Mouse (Mus musculus): ENCODE results near the gene Nanog. TPM values are rescaled to one million over a fixed set of nuclear protein-coding genes. Genes with fewer than 3 reads are reported as not detected.
"Not testable (repeated sequence)": the region's sequence is repeated elsewhere in the genome, so short reads cannot be mapped to it uniquely, and the experiment has no call there.

Gene Nanog
- polyA plus RNA-seq, 1 experiment from 2014 or later: 0.23 TPM

DNA sequence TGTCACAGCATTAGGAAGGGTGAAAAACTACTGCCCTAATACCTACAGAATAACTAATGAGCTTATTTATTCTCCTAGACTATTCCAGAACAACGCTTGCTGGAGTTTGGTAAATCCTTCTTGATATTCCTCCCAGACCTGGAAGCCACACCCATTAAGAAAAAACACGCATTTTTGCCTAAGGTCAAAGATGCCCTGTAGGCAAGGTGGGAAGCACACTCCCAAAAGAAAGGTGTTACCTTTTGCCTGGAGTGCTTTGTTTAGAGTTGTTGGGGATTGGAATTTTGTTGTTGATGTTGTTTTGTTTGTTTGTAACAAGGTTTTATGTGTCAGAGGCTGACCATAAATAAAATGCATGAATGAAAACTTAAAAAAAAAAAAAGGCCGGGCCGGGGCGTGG is 17.2 kb upstream of the Nanog start:
- no peaks in the 10 kb centered on the region for H3K27me3 ChIP-seq (ENCODE audit: control insufficient read depth, insufficient read depth, low read length)
- no peak overlapping the region for H3K4me3 ChIP-seq (ENCODE audit: low read depth, low read length)
- no peaks in the 10 kb centered on the region for H3K9me3 ChIP-seq (replicated peaks; ENCODE audit: control insufficient read depth, low read length)
- 79% methylated on average over 5 of the region's 5 CpGs for WGBS (ENCODE audit: insufficient replicate concordance)
- H3K4me1 ChIP-seq (ENCODE audit: control insufficient read depth, insufficient read depth, low read length): no peaks in the 10 kb centered on the region
- H3K4me2 ChIP-seq: no peak overlapping the region
- H3K36me3 ChIP-seq (ENCODE audit: control insufficient read depth, insufficient read depth, low read length): no peaks in the 10 kb centered on the region
- H3K9ac ChIP-seq (ENCODE audit: low read depth, low read length): no peak overlapping the region
- ATAC-seq (replicated peaks; ENCODE audit: insufficient number of reproducible peaks, low FRiP score, low TSS enrichment): no peak
- no peak overlapping the region for H3K27ac ChIP-seq (ENCODE audit: low read depth, low read length)

DNA sequence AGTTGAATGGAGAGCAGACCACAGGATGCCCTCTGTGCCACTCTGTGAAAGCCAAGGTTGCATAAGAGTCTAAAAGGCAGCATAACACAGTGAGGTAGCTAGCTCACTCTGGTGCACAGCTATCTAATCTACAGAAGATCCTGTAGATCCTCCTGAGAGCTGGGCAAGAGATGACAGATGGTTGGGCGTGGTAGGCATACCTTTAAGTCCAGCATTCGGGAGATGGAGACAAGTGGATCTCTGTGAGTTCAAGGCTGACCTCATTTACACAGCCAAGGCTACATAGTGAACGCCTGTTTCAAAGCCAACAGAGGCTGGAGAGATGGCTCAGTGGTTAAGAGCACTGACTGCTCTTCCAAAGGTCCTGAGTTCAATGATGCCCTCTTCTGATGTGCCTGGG is 11.9 kb upstream of the Nanog start:
- ATAC-seq (replicated peaks; ENCODE audit: insufficient number of reproducible peaks, low FRiP score, low TSS enrichment): no peak
- Histone ChIP-seq H3K27me3 (ENCODE audit: control insufficient read depth, insufficient read depth, low read length) (no peaks in the 10 kb centered on the region), H3K4me2 (no peak overlapping the region), H3K9me3 (replicated peaks; ENCODE audit: control insufficient read depth, low read length) (no peaks in the 10 kb centered on the region), H3K9ac (ENCODE audit: low read depth, low read length) (no peak overlapping the region), H3K36me3 (ENCODE audit: control insufficient read depth, insufficient read depth, low read length) (no peaks in the 10 kb centered on the region), H3K4me3 (ENCODE audit: low read depth, low read length) (no peak overlapping the region), H3K27ac (ENCODE audit: low read depth, low read length) (no peak overlapping the region), H3K4me1 (ENCODE audit: control insufficient read depth, insufficient read depth, low read length) (no peaks in the 10 kb centered on the region)
- 79% methylated on average over 3 of the region's 3 CpGs for WGBS (ENCODE audit: insufficient replicate concordance)

DNA sequence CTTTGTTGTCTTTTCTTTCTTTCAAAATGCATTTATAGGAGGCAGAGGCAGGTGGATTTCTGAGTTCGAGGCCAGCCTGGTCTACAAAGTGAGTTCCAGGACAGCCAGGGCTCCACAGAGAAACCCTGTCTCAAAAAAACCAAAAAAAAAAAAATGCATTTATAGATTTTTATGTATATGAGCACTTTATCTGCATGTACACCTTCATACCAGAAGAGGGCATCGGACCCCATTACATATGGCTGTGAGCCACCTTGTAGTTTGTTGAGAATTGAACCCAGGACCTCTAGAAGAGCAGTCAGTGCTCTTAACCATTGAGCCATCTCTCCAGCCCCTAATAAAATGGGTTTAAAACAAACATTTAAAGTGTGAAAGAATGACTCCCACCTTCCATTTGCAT is 7.7 kb upstream of the Nanog start:
- not testable (repeated sequence) for ATAC-seq (replicated peaks; ENCODE audit: insufficient number of reproducible peaks, low FRiP score, low TSS enrichment); H3K9ac ChIP-seq (ENCODE audit: low read depth, low read length); H3K9me3 ChIP-seq (replicated peaks; ENCODE audit: control insufficient read depth, low read length); H3K4me3 ChIP-seq (ENCODE audit: low read depth, low read length); H3K36me3 ChIP-seq (ENCODE audit: control insufficient read depth, insufficient read depth, low read length); H3K27ac ChIP-seq (ENCODE audit: low read depth, low read length); H3K27me3 ChIP-seq (ENCODE audit: control insufficient read depth, insufficient read depth, low read length); H3K4me1 ChIP-seq (ENCODE audit: control insufficient read depth, insufficient read depth, low read length); H3K4me2 ChIP-seq
- 79% methylated on average over 2 of the region's 2 CpGs for WGBS (ENCODE audit: insufficient replicate concordance)

DNA sequence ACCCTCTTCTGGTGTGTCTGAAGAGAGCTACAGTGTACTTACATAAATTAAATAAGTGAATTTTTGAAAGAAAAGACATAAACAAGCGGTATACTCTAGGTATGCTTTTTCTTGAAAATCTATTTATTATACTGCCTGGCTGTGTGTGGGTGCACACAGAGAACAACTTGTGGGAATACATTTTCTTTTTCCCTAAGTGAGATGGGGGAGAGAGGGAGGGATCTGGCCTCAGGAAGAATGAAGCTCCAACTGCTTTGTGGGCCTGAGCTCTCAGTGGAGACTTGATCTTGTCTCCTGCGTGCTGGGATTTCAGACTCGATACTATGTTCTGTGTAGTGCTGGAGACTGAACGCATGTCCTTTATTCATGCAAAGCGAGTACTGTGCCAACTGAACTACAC is 5.5 kb upstream of the Nanog start:
- no peak overlapping the region for H3K4me3 ChIP-seq (ENCODE audit: low read depth, low read length)
- 77% methylated on average over 5 of the region's 5 CpGs for WGBS (ENCODE audit: insufficient replicate concordance)
- ATAC-seq (replicated peaks; ENCODE audit: insufficient number of reproducible peaks, low FRiP score, low TSS enrichment): no peak
- H3K9me3 ChIP-seq (replicated peaks; ENCODE audit: control insufficient read depth, low read length): no peaks in the 10 kb centered on the region
- peak overlapping the region; percentile 82 for H3K27ac ChIP-seq (ENCODE audit: low read depth, low read length)
- peaks cover 4% of the 10 kb centered on the region; the same call in 1 of the 2 replicates for H3K4me1 ChIP-seq (ENCODE audit: control insufficient read depth, insufficient read depth, low read length)
- no peak overlapping the region for H3K9ac ChIP-seq (ENCODE audit: low read depth, low read length)
- H3K27me3 ChIP-seq (ENCODE audit: control insufficient read depth, insufficient read depth, low read length): 0 out of 2 replicates have a peak, but pooled peaks cover 6% of the 10 kb centered on the region
- no peak overlapping the region; the same call in 1 of the 2 replicates for H3K4me2 ChIP-seq
- H3K36me3 ChIP-seq (ENCODE audit: control insufficient read depth, insufficient read depth, low read length): no peaks in the 10 kb centered on the region

DNA sequence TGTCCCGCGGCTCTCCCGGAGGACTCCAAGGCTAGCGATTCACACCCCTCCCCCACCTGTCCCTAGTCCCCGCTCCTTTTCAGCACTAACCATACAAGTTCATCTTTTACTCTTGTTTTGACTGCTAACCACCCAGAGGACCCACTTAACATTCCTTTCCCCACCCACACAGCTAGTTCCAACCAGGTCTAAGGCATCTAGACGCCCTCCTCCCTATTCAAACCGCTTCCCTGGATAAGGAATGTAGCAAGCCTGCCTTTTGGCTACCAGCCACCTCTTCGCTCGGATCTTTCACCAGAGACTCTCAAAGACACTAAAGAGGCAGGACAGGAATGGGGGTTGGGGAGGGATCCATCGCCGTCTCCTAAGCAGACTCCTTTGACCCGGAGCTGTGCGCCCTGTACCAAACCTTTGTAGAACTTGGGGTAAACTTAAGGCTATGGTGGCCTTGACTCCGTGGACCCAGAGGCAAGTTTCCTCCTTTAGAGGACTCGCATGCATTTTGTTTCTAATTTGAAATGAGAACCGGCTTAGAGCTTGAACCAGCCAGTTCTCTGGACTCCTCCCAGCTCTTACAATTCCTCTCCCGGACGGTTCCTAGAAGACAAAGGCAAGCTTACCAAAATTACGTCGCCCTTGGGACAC is 4.7 kb upstream of the Nanog start:
- Histone ChIP-seq H3K9me3 (replicated peaks; ENCODE audit: control insufficient read depth, low read length) (no peaks in the 10 kb centered on the region), H3K27me3 (ENCODE audit: control insufficient read depth, insufficient read depth, low read length) (peaks cover 12% of the 10 kb centered on the region), H3K27ac (ENCODE audit: low read depth, low read length) (peak overlapping the region; percentile 82), H3K36me3 (ENCODE audit: control insufficient read depth, insufficient read depth, low read length) (no peaks in the 10 kb centered on the region), H3K4me3 (ENCODE audit: low read depth, low read length) (peak overlapping the region; percentile 28), H3K4me2 (peak overlapping the region; percentile 52), H3K4me1 (ENCODE audit: control insufficient read depth, insufficient read depth, low read length) (peaks cover 4% of the 10 kb centered on the region; the same call in 1 of the 2 replicates), H3K9ac (ENCODE audit: low read depth, low read length) (peak overlapping the region; percentile 18)
- 5% methylated on average over 20 of the region's 20 CpGs for WGBS (ENCODE audit: insufficient replicate concordance)
- ATAC-seq (replicated peaks; ENCODE audit: insufficient number of reproducible peaks, low FRiP score, low TSS enrichment): peak; percentile 81

DNA sequence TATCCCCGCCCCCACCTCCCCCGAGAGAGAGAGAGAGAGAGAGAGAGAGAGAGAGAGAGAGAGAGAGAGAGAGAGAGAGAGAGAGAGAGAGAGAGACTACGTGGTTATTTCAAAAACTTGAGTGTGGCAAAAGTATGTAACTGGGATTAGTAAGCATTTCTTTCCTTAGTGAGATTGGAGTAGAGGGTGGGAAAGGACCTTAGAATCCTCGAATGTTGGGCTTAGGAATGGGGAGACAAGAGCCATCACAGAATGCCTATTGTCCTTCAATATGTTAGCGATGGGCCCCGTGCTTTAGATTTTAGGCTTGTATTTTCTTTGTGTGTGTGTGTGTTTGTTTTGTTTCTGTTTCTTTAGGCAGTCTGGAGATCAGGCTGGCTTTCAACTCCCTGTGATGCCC is 4.0 kb upstream of the Nanog start:
- Histone ChIP-seq H3K36me3 (ENCODE audit: control insufficient read depth, insufficient read depth, low read length) (no peaks in the 10 kb centered on the region), H3K4me2 (peak overlapping the region; percentile 52), H3K27me3 (ENCODE audit: control insufficient read depth, insufficient read depth, low read length) (peaks cover 17% of the 10 kb centered on the region), H3K27ac (ENCODE audit: low read depth, low read length) (peak overlapping the region; percentile 82; the same call in 1 of the 2 replicates), H3K9me3 (replicated peaks; ENCODE audit: control insufficient read depth, low read length) (no peaks in the 10 kb centered on the region), H3K4me3 (ENCODE audit: low read depth, low read length) (no peak overlapping the region), H3K4me1 (ENCODE audit: control insufficient read depth, insufficient read depth, low read length) (peaks cover 4% of the 10 kb centered on the region; the same call in 1 of the 2 replicates), H3K9ac (ENCODE audit: low read depth, low read length) (no peak overlapping the region; the same call in 1 of the 2 replicates)
- ATAC-seq (replicated peaks; ENCODE audit: insufficient number of reproducible peaks, low FRiP score, low TSS enrichment): no peak
- 14% methylated on average over 6 of the region's 6 CpGs for WGBS (ENCODE audit: insufficient replicate concordance)

DNA sequence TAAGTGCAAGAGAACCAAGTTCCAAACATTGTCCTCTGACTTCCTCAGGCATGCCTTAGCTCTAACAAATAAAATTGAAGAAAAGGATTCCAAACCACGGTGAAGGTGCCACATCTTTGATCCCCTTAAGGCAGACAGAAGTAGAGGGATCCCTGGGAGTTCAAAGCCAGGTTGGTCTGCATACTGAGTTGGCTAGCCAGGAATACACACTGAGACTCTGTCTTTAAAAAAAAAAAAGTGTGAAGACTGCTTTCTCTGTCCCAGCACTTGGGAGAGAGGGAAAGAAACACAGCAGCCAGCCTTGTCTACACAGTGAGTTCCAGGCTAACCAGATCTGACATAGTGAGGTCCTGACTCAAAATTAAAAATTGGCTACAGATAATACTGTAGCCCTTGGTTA is 3.6 kb upstream of the Nanog start:
- no peak for ATAC-seq (replicated peaks; ENCODE audit: insufficient number of reproducible peaks, low FRiP score, low TSS enrichment)
- H3K4me2 ChIP-seq: no peak overlapping the region
- no peaks in the 10 kb centered on the region for H3K36me3 ChIP-seq (ENCODE audit: control insufficient read depth, insufficient read depth, low read length)
- no peak overlapping the region for H3K9ac ChIP-seq (ENCODE audit: low read depth, low read length)
- no peaks in the 10 kb centered on the region for H3K9me3 ChIP-seq (replicated peaks; ENCODE audit: control insufficient read depth, low read length)
- H3K27ac ChIP-seq (ENCODE audit: low read depth, low read length): no peak overlapping the region
- H3K4me3 ChIP-seq (ENCODE audit: low read depth, low read length): no peak overlapping the region
- peaks cover 17% of the 10 kb centered on the region for H3K27me3 ChIP-seq (ENCODE audit: control insufficient read depth, insufficient read depth, low read length)
- H3K4me1 ChIP-seq (ENCODE audit: control insufficient read depth, insufficient read depth, low read length): peaks cover 4% of the 10 kb centered on the region; the same call in 1 of the 2 replicates
- 19% methylated on average over 1 of the region's 1 CpGs for WGBS (ENCODE audit: insufficient replicate concordance)

DNA sequence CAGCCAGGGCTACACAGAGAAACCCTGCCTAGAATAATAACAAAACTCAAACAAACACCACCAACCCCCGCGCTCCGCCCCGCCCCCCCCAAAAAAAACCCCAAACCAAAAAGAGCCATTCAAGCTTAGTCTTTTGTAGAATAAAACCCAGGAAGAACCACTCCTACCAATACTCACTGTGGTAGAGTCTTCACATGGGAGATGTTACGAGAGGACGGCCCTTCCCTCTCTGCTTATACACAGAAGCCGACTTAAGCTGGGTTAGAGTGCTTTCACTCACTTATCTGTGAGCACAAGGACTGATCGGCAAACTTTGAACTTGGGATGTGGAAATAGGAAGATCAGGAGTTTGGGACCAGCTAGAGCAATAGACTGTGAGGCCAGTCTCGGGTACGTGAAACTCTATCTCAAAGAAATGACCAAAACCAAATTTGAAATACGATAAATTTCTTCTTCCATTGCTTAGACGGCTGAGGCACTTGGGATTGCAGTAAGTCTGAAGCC is 900 bp upstream of the Nanog start:
- 59% methylated on average over 12 of the region's 12 CpGs for WGBS (ENCODE audit: insufficient replicate concordance)
- H3K9me3 ChIP-seq (replicated peaks; ENCODE audit: control insufficient read depth, low read length): no peaks in the 10 kb centered on the region
- no peak overlapping the region for H3K27ac ChIP-seq (ENCODE audit: low read depth, low read length)
- H3K36me3 ChIP-seq (ENCODE audit: control insufficient read depth, insufficient read depth, low read length): no peaks in the 10 kb centered on the region
- H3K9ac ChIP-seq (ENCODE audit: low read depth, low read length): no peak overlapping the region
- H3K27me3 ChIP-seq (ENCODE audit: control insufficient read depth, insufficient read depth, low read length): peaks cover 17% of the 10 kb centered on the region
- H3K4me2 ChIP-seq: no peak overlapping the region
- H3K4me1 ChIP-seq (ENCODE audit: control insufficient read depth, insufficient read depth, low read length): peaks cover 4% of the 10 kb centered on the region; the same call in 1 of the 2 replicates
- no peak for ATAC-seq (replicated peaks; ENCODE audit: insufficient number of reproducible peaks, low FRiP score, low TSS enrichment)
- H3K4me3 ChIP-seq (ENCODE audit: low read depth, low read length): no peak overlapping the region

DNA sequence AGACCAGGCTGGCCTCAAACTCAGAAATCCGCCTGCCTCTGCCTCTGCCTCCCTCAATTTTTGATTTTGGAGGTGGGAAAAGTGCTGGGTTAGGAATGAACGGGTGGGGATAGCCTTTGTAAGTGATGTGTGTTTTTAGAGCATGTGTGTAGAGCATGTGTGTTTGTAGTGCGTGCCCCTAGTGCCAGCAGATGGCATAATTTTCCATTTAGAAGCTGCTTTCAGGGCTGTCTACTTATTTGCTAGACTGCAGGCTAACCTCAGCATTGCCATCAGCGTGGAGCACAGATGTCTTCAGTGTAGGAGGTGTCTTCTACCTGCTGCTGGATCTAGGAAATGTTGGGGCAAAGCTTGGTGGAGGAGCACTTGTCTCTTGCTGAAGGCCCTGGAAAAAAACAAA is 1.5 kb downstream of the Nanog start:
- Histone ChIP-seq H3K4me3 (ENCODE audit: low read depth, low read length) (no peak overlapping the region), H3K9ac (ENCODE audit: low read depth, low read length) (no peak overlapping the region), H3K27ac (ENCODE audit: low read depth, low read length) (no peak overlapping the region), H3K36me3 (ENCODE audit: control insufficient read depth, insufficient read depth, low read length) (no peaks in the 10 kb centered on the region), H3K4me1 (ENCODE audit: control insufficient read depth, insufficient read depth, low read length) (no peaks in the 10 kb centered on the region), H3K9me3 (replicated peaks; ENCODE audit: control insufficient read depth, low read length) (no peaks in the 10 kb centered on the region), H3K27me3 (ENCODE audit: control insufficient read depth, insufficient read depth, low read length) (peaks cover 17% of the 10 kb centered on the region), H3K4me2 (no peak overlapping the region)
- WGBS (ENCODE audit: insufficient replicate concordance): 68% methylated on average over 4 of the region's 4 CpGs
- no peak for ATAC-seq (replicated peaks; ENCODE audit: insufficient number of reproducible peaks, low FRiP score, low TSS enrichment)
